Mouse (Mus musculus) brain, embryonic 14.5 days (tissue): ENCODE measurements at regions not wholly inside any gene's neighbourhood (a gene's known extent, or its start where the extent isn't known, plus 50 kb on each side); places are given as distances from the start of the nearest gene placed in this dataset.

ENCODE experiments used
- CTCF ChIP-seq: fragments of 200-500 bp; IDR thresholded peaks from 2 replicates; pipeline ENCODE4 v1.5.1; 2012; ENCODE audit warnings: inconsistent platforms, mild to moderate bottlenecking, moderate library complexity, borderline replicate concordance; ENCODE audit not compliant: insufficient read depth, insufficient read length; ENCODE audit errors: extremely low read depth
- POLR2A ChIP-seq: fragments of 200-500 bp; IDR thresholded peaks from 2 replicates; pipeline ENCODE4 v1.6.1; 2012; ENCODE audit warnings: mild to moderate bottlenecking, inconsistent platforms, borderline replicate concordance; ENCODE audit not compliant: poor library complexity, insufficient read depth, insufficient read length, severe bottlenecking; ENCODE audit errors: extremely low read depth

GRCm38 (mm10) chr2:101266685-101267374, 357.7 kb upstream of the Rag2 start:
- no peak for TF ChIP-seq CTCF
- TF ChIP-seq POLR2A = no peak
